Mouse (Mus musculus): Measurements from ENCODE around the gene Bdnf. TPM values are rescaled to one million over a fixed set of nuclear protein-coding genes. Genes with fewer than 3 reads are reported as not detected.

Bdnf gene
- total RNA-seq, 2 experiments from 2014 or later = not detected

DNA sequence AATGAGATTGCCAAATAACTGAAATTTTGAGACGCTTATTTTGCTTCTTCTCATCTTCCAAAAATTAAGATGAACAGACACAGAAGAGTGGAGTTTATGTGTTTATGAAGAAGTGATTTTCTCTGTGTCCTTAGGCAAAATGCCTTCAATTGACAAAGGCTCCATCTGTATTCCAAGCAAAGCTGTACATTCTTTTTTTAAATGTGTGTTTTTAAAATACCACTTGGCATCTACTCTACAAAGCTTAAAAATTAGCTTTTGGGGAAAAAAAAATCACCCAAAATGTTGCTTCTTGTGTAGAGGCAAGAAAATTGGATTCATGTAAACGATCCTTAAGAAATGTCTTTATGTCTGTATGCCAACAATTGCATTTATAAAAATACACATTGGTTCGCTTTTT is 94.3 kb downstream of the Bdnf start:
- no peak for ATAC-seq (replicated peaks; ENCODE audit: poor library complexity)

DNA sequence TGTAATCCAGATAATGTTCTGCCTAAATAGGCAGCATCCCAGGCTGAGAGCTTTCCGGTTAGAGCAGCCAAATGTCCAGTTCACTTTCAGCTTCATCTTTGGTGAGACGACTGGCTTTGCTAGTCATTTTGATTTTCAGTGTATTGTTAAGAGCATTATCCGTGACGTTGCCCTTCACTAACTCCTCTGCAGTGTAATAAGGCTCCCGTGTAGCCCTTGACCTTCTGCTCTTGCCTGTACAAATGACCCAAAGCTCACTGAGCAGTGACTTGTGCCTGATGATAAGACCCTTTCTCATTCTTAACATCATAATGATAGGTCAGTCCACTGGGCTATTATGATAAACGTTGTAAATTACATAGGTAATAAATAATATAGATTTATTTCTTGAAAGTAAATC is 101.9 kb downstream of the Bdnf start:
- ATAC-seq (replicated peaks; ENCODE audit: poor library complexity) = no peak

Other genes starting within 250 kb of the Bdnf start
- gene Lin7c, start 216.2 kb downstream of the Bdnf start, total RNA-seq (2015) = 57.7 and 65.7 TPM in 2 replicates
- 88.4 and 114 TPM in 2 replicates for gene Lin7c, start 216.2 kb downstream of the Bdnf start, total RNA-seq (2017)
- gene Lgr4, start 242.9 kb downstream of the Bdnf start, total RNA-seq (2015) = 1.0 and 2.6 TPM in 2 replicates
- gene Lgr4, start 242.9 kb downstream of the Bdnf start, total RNA-seq (2017) = 1.1 and 4.0 TPM in 2 replicates

All from megakaryocyte progenitor cell, adult 5-6 weeks (primary cell).